Mouse (Mus musculus): ENCODE results near the gene Vmn1r50. TPM values are rescaled to one million over a fixed set of nuclear protein-coding genes. Genes with fewer than 3 reads are reported as not detected.
"Not testable (repeated sequence)": the region's sequence is repeated elsewhere in the genome, so short reads cannot be mapped to it uniquely, and the experiment has no call there.

The Vmn1r50 gene
- not detected in 2 replicates for polyA plus RNA-seq (2014; fragmentation: Nextera tagmentation; extraction: Ambion mirVana)

DNA sequence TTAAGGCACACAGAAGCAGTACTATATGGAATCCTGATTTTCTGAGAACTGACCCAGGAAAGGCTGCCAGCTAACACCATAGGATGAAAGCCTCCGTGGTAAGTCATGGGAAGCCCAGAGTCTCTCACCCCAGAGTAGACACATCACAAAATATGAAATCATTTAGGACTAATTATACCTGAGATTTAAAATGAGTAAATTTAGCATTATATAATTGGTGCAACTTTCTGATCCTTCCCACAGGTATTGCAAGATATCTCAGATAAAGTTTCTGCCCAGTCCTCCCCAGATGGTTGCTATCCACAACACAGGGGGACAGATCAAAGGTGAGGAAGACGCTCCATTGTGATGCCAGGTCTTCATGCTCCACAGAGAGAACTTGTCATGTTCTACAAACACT is at the start of gene Vmn1r50:
Gene Vmn1r50 (plus strand): TSS at position 301 of the 400 bp plus-strand sequence.
- Histone ChIP-seq H3K27me3 (ENCODE audit: control insufficient read depth, insufficient read depth, low read length) (no peaks in the 10 kb centered on the region), H3K4me2 (ENCODE audit: low read depth, severe bottlenecking) (no peak within 1 kb of the TSS), H3K4me1 (ENCODE audit: control insufficient read depth, insufficient read depth, low read length) (no peaks in the 10 kb centered on the region), H3K9ac (ENCODE audit: low read length) (no peak within 1 kb of the TSS), H3K27ac (replicated peaks; ENCODE audit: low read depth, low read length) (no peak within 1 kb of the TSS), H3K36me3 (ENCODE audit: control insufficient read depth, insufficient read depth, low read length) (no peaks in the 10 kb centered on the region), H3K4me3 (ENCODE audit: low read depth, low read length) (no peak within 1 kb of the TSS), H3K9me3 (ENCODE audit: control insufficient read depth, low read length) (no peaks in the 10 kb centered on the region; the same call in 1 of the 2 replicates)
- ATAC-seq (ENCODE audit: insufficient number of reproducible peaks, low FRiP score, low TSS enrichment, low read depth) (no peak), DNase-seq (ENCODE audit: low spot score) (no peak)
- 72% methylated on average over 2 of the region's 2 CpGs for WGBS

DNA sequence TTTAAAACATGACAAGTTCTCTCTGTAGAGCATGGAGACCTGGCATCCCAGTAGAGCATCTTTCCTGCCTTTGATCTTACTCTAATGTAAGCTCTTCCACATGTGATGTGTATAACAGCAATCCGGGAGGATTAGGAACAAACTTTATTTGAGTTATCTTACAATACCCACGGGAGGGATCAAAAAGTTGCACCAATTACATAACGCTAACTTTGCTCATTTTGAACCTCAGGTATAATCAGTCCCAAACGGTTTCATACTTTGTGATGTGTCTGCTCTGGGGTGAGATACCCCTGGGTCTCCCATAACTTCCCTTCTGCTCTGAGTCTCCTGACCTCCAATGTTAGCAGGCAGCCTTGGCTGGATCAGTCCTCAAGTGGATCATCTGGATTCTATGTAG is 22.8 kb upstream of the Vmn1r50 start, which contains the start of gene Vmn1r49:
Gene Vmn1r49 (minus strand): TSS at position 101 of the 400 bp plus-strand sequence.
- no peak within 1 kb of the TSS for H3K4me2 ChIP-seq (ENCODE audit: low read depth, severe bottlenecking)

DNA sequence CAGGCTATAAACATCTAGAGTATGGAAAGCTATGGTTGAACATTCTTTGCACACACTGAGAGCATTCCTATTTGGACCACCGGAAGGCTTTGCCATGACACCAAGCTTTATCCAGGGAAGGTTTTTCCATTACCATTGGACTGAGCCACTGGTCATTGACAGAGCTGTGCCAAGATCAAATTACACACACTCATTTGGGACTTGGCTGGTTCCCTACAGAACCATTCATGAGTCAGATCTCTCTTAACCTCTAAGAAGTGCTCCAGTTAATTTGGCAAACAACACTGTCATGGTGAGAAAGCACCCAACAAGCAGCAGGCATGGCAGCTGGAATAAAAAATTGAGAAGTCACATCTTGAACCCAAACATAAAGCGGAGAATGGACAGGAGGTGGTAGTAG is 664 bp upstream of the Vmn1r50 start:
- H3K27me3 ChIP-seq (ENCODE audit: control insufficient read depth, insufficient read depth, low read length): no peaks in the 10 kb centered on the region

More for the DNA sequence above, 22.8 kb upstream of the Vmn1r50 start, which contains the start of gene Vmn1r49:
- Histone ChIP-seq H3K36me3 (ENCODE audit: control insufficient read depth, insufficient read depth, low read length) (no peaks in the 10 kb centered on the region), H3K4me1 (ENCODE audit: control insufficient read depth, insufficient read depth, low read length) (no peaks in the 10 kb centered on the region), H3K9ac (ENCODE audit: low read length) (no peak within 1 kb of the TSS), H3K9me3 (ENCODE audit: control insufficient read depth, low read length) (no peaks in the 10 kb centered on the region), H3K27me3 (ENCODE audit: control insufficient read depth, insufficient read depth, low read length) (no peaks in the 10 kb centered on the region), H3K27ac (replicated peaks; ENCODE audit: low read depth, low read length) (no peak within 1 kb of the TSS), H3K4me3 (ENCODE audit: low read depth, low read length) (no peak within 1 kb of the TSS)
- WGBS: 80% methylated on average over 4 of the region's 4 CpGs
- ATAC-seq (ENCODE audit: insufficient number of reproducible peaks, low FRiP score, low TSS enrichment, low read depth): no peak
- DNase-seq (ENCODE audit: low spot score): no peak

GRCm38 (mm10) chr6:90122296-90122695 is 21.1 kb downstream of the Vmn1r50 start, which contains the start of gene Vmn1r51:
Vmn1r51 (plus strand) TSS chr6:90122596.
- H3K4me3 ChIP-seq (ENCODE audit: low read depth, low read length); H3K9me3 ChIP-seq (ENCODE audit: control insufficient read depth, low read length); H3K4me1 ChIP-seq (ENCODE audit: control insufficient read depth, insufficient read depth, low read length); H3K36me3 ChIP-seq (ENCODE audit: control insufficient read depth, insufficient read depth, low read length); ATAC-seq (ENCODE audit: insufficient number of reproducible peaks, low FRiP score, low TSS enrichment, low read depth); H3K27ac ChIP-seq (replicated peaks; ENCODE audit: low read depth, low read length); H3K27me3 ChIP-seq (ENCODE audit: control insufficient read depth, insufficient read depth, low read length); DNase-seq (ENCODE audit: low spot score); H3K9ac ChIP-seq (ENCODE audit: low read length); H3K4me2 ChIP-seq (ENCODE audit: low read depth, severe bottlenecking): not testable (repeated sequence)
- WGBS: 97% methylated on average over 1 of the region's 1 CpGs

More for the DNA sequence above, 664 bp upstream of the Vmn1r50 start:
- H3K4me3 ChIP-seq (ENCODE audit: low read depth, low read length): no peak overlapping the region
- no peak overlapping the region for H3K9ac ChIP-seq (ENCODE audit: low read length)
- no peaks in the 10 kb centered on the region for H3K4me1 ChIP-seq (ENCODE audit: control insufficient read depth, insufficient read depth, low read length)
- H3K36me3 ChIP-seq (ENCODE audit: control insufficient read depth, insufficient read depth, low read length): no peaks in the 10 kb centered on the region
- 85% methylated on average over 2 of the region's 2 CpGs for WGBS
- no peak overlapping the region for H3K27ac ChIP-seq (replicated peaks; ENCODE audit: low read depth, low read length)
- no peak overlapping the region for H3K4me2 ChIP-seq (ENCODE audit: low read depth, severe bottlenecking)
- no peaks in the 10 kb centered on the region; the same call in 1 of the 2 replicates for H3K9me3 ChIP-seq (ENCODE audit: control insufficient read depth, low read length)
- DNase-seq (ENCODE audit: low spot score) (no peak), ATAC-seq (ENCODE audit: insufficient number of reproducible peaks, low FRiP score, low TSS enrichment, low read depth) (no peak)

Other genes starting within 250 kb of the Vmn1r50 start
- gene Vmn1r42, start 225.0 kb upstream of the Vmn1r50 start, polyA plus RNA-seq (2014; fragmentation: Nextera tagmentation; extraction: Ambion mirVana): not detected in 2 replicates
- not detected in 2 replicates for gene Vmn1r43, start 225.0 kb upstream of the Vmn1r50 start, polyA plus RNA-seq (2014; fragmentation: Nextera tagmentation; extraction: Ambion mirVana)
- not detected in 2 replicates for gene Vmn1r44, start 217.8 kb upstream of the Vmn1r50 start, polyA plus RNA-seq (2014; fragmentation: Nextera tagmentation; extraction: Ambion mirVana)
- gene Vmn1r45, start 160.8 kb upstream of the Vmn1r50 start, polyA plus RNA-seq (2014; fragmentation: Nextera tagmentation; extraction: Ambion mirVana): not detected in 2 replicates
- not detected in 2 replicates for gene Vmn1r46, start 132.1 kb upstream of the Vmn1r50 start, polyA plus RNA-seq (2014; fragmentation: Nextera tagmentation; extraction: Ambion mirVana)
- gene Vmn1r47, start 85.3 kb upstream of the Vmn1r50 start, polyA plus RNA-seq (2014; fragmentation: Nextera tagmentation; extraction: Ambion mirVana): not detected in 2 replicates
- not detected in 2 replicates for gene Vmn1r48, start 64.6 kb upstream of the Vmn1r50 start, polyA plus RNA-seq (2014; fragmentation: Nextera tagmentation; extraction: Ambion mirVana)
- gene Vmn1r49, start 22.9 kb upstream of the Vmn1r50 start, polyA plus RNA-seq (2014; fragmentation: Nextera tagmentation; extraction: Ambion mirVana): not detected in 2 replicates
- gene Vmn1r51, start 21.2 kb downstream of the Vmn1r50 start, polyA plus RNA-seq (2014; fragmentation: Nextera tagmentation; extraction: Ambion mirVana): not detected in 2 replicates
- gene Vmn1r52, start 73.4 kb downstream of the Vmn1r50 start, polyA plus RNA-seq (2014; fragmentation: Nextera tagmentation; extraction: Ambion mirVana): not detected in 2 replicates
- gene V1ra8, start 101.4 kb downstream of the Vmn1r50 start, polyA plus RNA-seq (2014; fragmentation: Nextera tagmentation; extraction: Ambion mirVana): not detected in 2 replicates
- gene Vmn1r53, start 123.0 kb downstream of the Vmn1r50 start, polyA plus RNA-seq (2014; fragmentation: Nextera tagmentation; extraction: Ambion mirVana): not detected in 2 replicates
- not detected in 2 replicates for gene Vmn1r54, start 144.9 kb downstream of the Vmn1r50 start, polyA plus RNA-seq (2014; fragmentation: Nextera tagmentation; extraction: Ambion mirVana)
- gene BC048671, start 199.8 kb downstream of the Vmn1r50 start, polyA plus RNA-seq (2014; fragmentation: Nextera tagmentation; extraction: Ambion mirVana): not detected in 2 replicates
- not detected in 2 replicates for gene Chst13, start 223.8 kb downstream of the Vmn1r50 start, polyA plus RNA-seq (2014; fragmentation: Nextera tagmentation; extraction: Ambion mirVana)
- 0.07 and 0.14 TPM in 2 replicates for gene Uroc1, start 231.9 kb downstream of the Vmn1r50 start, polyA plus RNA-seq (2014; fragmentation: Nextera tagmentation; extraction: Ambion mirVana)

Measured in limb, embryonic 11.5 days (tissue).